Mouse (Mus musculus) hindbrain, embryonic 11.5 days (tissue): ENCODE data around the gene Gsg1l. TPM values are rescaled to one million over a fixed set of nuclear protein-coding genes. Genes with fewer than 3 reads are reported as not detected.

Experiments
- ATAC-seq: fragments of 200-750 bp; cut with Nextera tagmentation; 2 replicates; pipeline ENCODE4 v1.8.0; 2017; ENCODE audit warnings: mild to moderate bottlenecking, moderate TSS enrichment, moderate library complexity; ENCODE audit not compliant: low FRiP score
- DNase-seq: peaks from one replicate; pipeline ENCODE4 v3.0.0-alpha.2; 2015; ENCODE audit warnings: low spot score
- H3K27ac ChIP-seq: fragments of 300-500 bp; sonication (generic); 2 replicates; pipeline ENCODE4 v1.5.1; 2014; ENCODE audit warnings: mild to moderate bottlenecking, low read depth, low read length
- H3K27me3 ChIP-seq: fragments of 300-500 bp; sonication (generic); 2 replicates; pipeline ENCODE4 v1.6.1; 2014; ENCODE audit warnings: mild to moderate bottlenecking, low read length, moderate library complexity, mixed read lengths; ENCODE audit not compliant: control insufficient read depth, insufficient read depth
- H3K36me3 ChIP-seq: fragments of 300-500 bp; sonication (generic); 2 replicates; pipeline ENCODE4 v1.6.1; 2014; ENCODE audit warnings: mild to moderate bottlenecking, low read length, moderate library complexity, mixed read lengths; ENCODE audit not compliant: control insufficient read depth, insufficient read depth
- H3K4me1 ChIP-seq: fragments of 300-500 bp; sonication (generic); replicated peaks from 2 replicates; pipeline ENCODE4 v1.6.1; 2014; ENCODE audit warnings: low read length, mixed read lengths; ENCODE audit not compliant: control insufficient read depth, insufficient read depth
- H3K4me2 ChIP-seq: fragments of 300-500 bp; sonication (generic); replicated peaks from 2 replicates; pipeline ENCODE4 v1.6.1; 2014; ENCODE audit warnings: mild to moderate bottlenecking, low read depth, low read length
- H3K4me3 ChIP-seq: fragments of 300-500 bp; sonication (generic); 2 replicates; pipeline ENCODE4 v1.5.1; 2014; ENCODE audit warnings: low read depth, low read length
- H3K9ac ChIP-seq: fragments of 300-500 bp; sonication (generic); 2 replicates; pipeline ENCODE4 v1.6.1; 2014; ENCODE audit warnings: low read depth, low read length
- H3K9me3 ChIP-seq: fragments of 300-500 bp; sonication (generic); 2 replicates; pipeline ENCODE4 v1.6.1; 2016; ENCODE audit warnings: low read length; ENCODE audit not compliant: control insufficient read depth
- WGBS: fragments of 180-500 bp; shearing (Covaris S2); extraction: QIAGEN DNeasy Blood & Tissue Kit; methylation state at CpG from one replicate; pipeline ENCODE4 v1.1.7; 2014; 5-methylcytosine and 5-hydroxymethylcytosine counted together
- polyA plus RNA-seq: library from polyadenylated mRNA; unstranded; fragments of >200 nt; fragmentation: Nextera tagmentation; extraction: Ambion mirVana; gene quantifications from 2 replicates; pipeline ENCODE4 v1.2.1, GENCODE M21; 2014

Gsg1l gene
- polyA plus RNA-seq, 1 experiment from 2014 or later = 2.7 TPM

DNA sequence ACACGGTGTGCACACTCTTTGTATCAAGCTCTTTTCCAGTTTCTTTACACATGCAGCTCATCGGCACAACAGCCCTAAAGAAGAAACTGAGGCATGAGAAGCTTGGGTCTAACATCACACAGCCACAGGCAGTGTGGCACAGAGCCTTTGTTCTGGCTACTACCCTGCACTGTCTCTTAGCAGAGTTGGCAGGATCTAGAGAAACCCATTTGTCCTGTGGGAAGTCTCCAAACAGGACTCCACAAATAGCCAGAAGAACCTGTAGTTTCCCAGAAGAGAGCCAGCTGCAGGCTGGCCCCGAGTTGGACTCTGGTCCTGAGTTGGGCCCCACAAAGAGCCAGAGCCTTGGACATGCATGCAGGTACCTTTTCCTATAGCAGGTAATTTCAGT, 49.9 kb downstream of the Gsg1l start:
- Histone ChIP-seq H3K4me3 (no peak overlapping the region), H3K27me3 (no peaks in the 10 kb centered on the region), H3K9ac (no peak overlapping the region), H3K4me2 (no peak overlapping the region), H3K36me3 (no peaks in the 10 kb centered on the region), H3K4me1 (no peaks in the 10 kb centered on the region), H3K27ac (no peak overlapping the region), H3K9me3 (no peaks in the 10 kb centered on the region)
- ATAC-seq (no peak), DNase-seq (no peak)
- 92% methylated on average over 3 of the region's 3 CpGs for WGBS

DNA sequence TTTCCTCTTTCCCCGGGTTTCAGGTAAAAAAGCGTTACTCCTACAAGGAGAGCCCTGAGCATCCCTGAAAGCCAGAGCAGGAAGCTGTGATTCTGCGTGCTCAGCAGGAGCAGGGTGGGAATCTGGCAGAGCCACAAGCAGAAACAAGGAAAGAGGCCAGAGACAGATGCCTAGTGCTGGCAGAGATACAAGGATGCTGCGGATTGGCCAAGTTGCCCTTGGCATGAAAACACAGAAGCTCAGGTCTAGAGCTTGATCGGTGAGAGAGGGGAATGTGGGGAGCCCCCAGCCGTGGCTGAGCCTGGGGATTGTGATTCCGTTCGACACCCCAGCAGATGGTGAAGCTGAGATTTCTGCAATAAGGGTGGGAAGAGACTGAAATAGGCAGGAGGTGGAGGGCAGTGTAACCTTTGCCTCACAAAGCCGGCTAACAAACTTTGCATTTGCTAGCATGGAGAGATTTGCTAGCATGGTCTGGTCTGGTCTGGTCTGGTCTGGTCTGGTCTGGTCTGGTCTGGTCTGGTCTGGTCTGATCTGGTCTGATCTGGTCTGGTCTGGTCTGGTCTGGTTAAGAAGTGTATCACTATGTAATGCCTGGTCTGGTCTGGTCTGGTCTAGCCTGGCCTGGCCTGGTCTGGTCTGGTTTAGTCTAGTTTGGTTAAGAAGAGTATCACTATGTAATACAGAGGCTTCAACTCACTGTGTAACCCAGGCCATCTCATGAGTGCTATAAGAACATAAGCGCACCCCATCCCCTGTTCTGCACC, 50.4 kb downstream of the Gsg1l start:
- no peaks in the 10 kb centered on the region for H3K36me3 ChIP-seq
- H3K4me1 ChIP-seq = no peaks in the 10 kb centered on the region
- H3K4me2 ChIP-seq = no peak overlapping the region
- DNase-seq = no peak
- no peak overlapping the region for H3K27ac ChIP-seq
- WGBS = 75% methylated on average over 10 of the region's 10 CpGs
- no peaks in the 10 kb centered on the region for H3K27me3 ChIP-seq
- no peaks in the 10 kb centered on the region for H3K9me3 ChIP-seq
- no peak overlapping the region for H3K9ac ChIP-seq
- ATAC-seq = no peak
- H3K4me3 ChIP-seq = no peak overlapping the region

DNA sequence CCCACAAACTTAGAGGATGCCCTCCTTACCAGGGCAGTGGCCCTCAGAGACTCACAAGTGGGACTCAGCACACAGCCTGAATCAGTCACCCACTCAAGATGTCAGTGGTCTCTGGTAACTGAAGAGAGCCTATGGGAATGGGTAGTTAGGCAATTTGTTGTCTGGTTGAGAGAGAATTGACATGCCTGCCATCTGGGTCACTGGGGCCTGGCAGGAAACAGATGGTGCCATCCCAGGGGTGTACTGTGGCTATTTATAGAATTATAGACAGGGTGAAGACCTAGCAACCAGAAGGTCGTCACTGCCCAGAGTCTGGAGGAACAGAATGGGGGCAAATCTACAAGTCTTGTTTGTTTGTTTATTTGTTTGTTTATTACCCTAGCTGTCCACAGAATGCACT, 54.8 kb downstream of the Gsg1l start:
- peak; percentile 54; the same call in 1 of the 2 replicates for ATAC-seq
- 57% methylated on average over 1 of the region's 1 CpGs for WGBS
- H3K27ac ChIP-seq = no peak overlapping the region
- H3K4me3 ChIP-seq = no peak overlapping the region
- H3K36me3 ChIP-seq = no peaks in the 10 kb centered on the region
- no peak overlapping the region for H3K4me2 ChIP-seq
- DNase-seq = peak; percentile 44
- H3K4me1 ChIP-seq = no peaks in the 10 kb centered on the region
- no peaks in the 10 kb centered on the region for H3K27me3 ChIP-seq
- H3K9me3 ChIP-seq = no peaks in the 10 kb centered on the region
- no peak overlapping the region for H3K9ac ChIP-seq

DNA sequence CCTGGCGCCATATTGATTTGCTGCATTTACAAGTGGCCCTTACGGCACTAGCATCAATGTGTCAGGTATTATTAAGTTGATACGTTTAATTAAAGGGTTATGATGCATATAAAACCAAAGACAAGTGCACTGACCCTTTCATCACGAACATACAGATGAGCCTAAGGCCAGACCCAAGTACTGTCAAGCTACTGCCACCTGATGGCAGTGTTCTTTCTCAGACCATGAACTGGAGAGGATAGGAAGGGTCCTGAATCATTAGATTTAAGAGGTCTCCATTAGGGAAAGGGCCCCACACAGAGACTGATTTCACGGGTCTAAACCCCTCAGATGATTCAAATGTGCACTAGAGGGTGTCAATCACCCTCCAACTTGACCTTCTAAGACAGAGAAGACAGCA, 55.6 kb downstream of the Gsg1l start:
- Histone ChIP-seq H3K27me3 (no peaks in the 10 kb centered on the region), H3K4me3 (no peak overlapping the region), H3K9me3 (no peaks in the 10 kb centered on the region), H3K27ac (no peak overlapping the region), H3K36me3 (no peaks in the 10 kb centered on the region), H3K4me2 (no peak overlapping the region), H3K9ac (no peak overlapping the region), H3K4me1 (no peaks in the 10 kb centered on the region)
- ATAC-seq (no peak), DNase-seq (no peak)
- WGBS = 56% methylated on average over 5 of the region's 5 CpGs

DNA sequence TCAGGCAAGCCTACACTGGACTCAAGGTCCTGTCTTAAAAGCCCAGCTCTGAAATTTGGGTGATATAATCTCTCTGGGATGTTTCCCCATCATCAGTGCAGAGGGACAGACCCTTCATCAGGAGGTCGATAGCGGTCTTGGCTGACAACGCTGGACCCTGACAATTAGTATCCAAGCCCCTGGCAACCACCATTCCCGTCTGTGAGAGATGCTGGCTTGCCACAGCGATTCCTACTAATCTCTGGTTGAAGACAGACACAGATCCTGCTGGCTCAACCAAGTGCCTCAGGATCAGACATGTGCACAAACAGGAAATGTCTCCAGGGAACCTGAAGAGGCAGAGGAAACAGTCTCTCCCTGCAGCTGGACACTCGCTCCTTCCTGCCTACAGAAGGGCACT, 62.2 kb downstream of the Gsg1l start:
- peak overlapping the region; percentile 56 for H3K27ac ChIP-seq
- WGBS = 64% methylated on average over 6 of the region's 6 CpGs
- no peaks in the 10 kb centered on the region for H3K36me3 ChIP-seq
- H3K9ac ChIP-seq = no peak overlapping the region
- H3K4me1 ChIP-seq = peaks cover 6% of the 10 kb centered on the region
- no peaks in the 10 kb centered on the region for H3K27me3 ChIP-seq
- DNase-seq = no peak
- no peak for ATAC-seq
- no peaks in the 10 kb centered on the region for H3K9me3 ChIP-seq
- no peak overlapping the region for H3K4me2 ChIP-seq
- H3K4me3 ChIP-seq = no peak overlapping the region

DNA sequence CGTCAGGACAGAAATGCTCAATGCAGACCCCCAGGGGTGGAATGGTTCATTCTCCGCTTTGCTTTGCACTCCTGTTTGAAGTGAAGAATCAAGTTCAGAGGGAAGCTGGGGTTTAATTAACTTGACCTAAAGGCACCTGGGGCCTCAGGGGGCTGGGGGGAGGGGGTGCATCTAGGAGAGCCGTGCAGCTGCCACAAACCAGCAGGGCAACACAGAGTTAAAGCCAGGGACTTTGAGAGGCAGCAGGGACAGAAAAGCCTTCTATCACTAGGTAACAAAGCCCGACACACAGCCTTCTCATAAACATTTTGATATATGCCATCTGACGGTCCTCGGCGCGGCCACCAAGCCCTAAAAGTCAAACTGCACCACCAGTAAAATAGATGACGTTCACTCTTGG, 62.9 kb downstream of the Gsg1l start:
- DNase-seq (no peak), ATAC-seq (no peak)
- peak overlapping the region; percentile 56 for H3K27ac ChIP-seq
- no peaks in the 10 kb centered on the region for H3K27me3 ChIP-seq
- H3K4me1 ChIP-seq = peaks cover 7% of the 10 kb centered on the region
- H3K36me3 ChIP-seq = no peaks in the 10 kb centered on the region
- no peak overlapping the region for H3K4me3 ChIP-seq
- H3K9ac ChIP-seq = no peak overlapping the region
- 54% methylated on average over 9 of the region's 9 CpGs for WGBS
- H3K4me2 ChIP-seq = no peak overlapping the region
- H3K9me3 ChIP-seq = no peaks in the 10 kb centered on the region

DNA sequence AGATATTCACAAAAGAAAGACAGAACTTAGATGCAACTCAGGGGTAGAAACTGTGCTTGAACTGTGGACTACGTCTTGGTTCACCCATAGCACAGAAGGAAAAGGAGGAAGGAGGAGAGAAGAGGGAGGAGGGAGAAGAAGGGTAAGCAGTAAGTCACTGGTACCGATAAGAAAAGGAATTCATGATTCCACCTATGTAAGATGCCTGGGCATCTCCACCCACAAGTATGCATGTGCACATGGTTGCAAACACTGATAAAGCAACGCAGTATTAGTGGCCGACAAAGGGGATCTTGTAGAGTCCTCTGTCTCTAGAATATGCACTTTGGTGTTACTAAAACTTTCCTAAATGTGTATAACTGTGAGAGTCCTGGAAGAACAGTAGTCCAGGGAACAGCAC, 64.8 kb downstream of the Gsg1l start:
- peaks cover 7% of the 10 kb centered on the region for H3K4me1 ChIP-seq
- 93% methylated on average over 4 of the region's 4 CpGs for WGBS

DNA sequence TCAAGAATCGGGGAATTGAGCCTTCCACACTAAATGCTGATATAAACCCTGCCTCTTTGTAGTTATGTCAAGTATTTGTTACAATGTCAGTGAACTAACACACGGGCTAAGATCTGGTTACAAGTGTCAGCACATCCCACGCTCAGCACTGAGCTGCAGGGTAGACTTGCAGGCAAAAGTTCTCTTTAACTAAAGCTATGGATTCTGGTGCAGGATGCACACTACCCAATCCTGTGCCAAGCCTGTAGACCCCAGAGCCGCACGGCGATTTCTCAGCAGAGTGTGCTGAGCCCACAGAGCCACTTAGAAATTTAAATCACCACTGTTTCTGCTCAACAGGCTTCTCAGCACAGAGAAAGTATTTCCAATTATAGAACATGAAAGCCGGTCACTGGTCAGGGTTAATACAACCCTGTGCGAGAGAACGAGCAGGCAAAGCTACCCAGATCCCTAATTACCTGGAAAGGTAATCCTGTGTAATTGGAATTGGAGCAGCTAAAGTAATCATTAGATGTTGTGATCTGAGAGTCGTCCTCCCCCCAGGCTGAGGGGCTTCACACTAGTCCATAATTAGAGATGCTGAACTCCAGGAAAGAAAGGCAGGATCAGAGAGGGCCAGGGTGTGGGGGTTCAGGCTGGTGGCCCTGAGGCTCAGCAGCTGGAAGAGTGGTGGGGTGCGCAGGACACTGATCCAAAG, 69.7 kb downstream of the Gsg1l start:
- Histone ChIP-seq H3K27ac (no peak overlapping the region), H3K4me1 (peaks cover 6% of the 10 kb centered on the region; the same call in 1 of the 2 replicates), H3K4me3 (no peak overlapping the region), H3K9me3 (no peaks in the 10 kb centered on the region), H3K36me3 (no peaks in the 10 kb centered on the region), H3K27me3 (no peaks in the 10 kb centered on the region), H3K4me2 (no peak overlapping the region), H3K9ac (no peak overlapping the region)
- no peak for DNase-seq
- no peak for ATAC-seq
- WGBS = 74% methylated on average over 11 of the region's 11 CpGs

More for the DNA sequence above, 64.8 kb downstream of the Gsg1l start:
- ATAC-seq (no peak), DNase-seq (no peak)
- Histone ChIP-seq H3K9me3 (no peaks in the 10 kb centered on the region), H3K4me3 (no peak overlapping the region), H3K27me3 (no peaks in the 10 kb centered on the region), H3K9ac (no peak overlapping the region), H3K27ac (no peak overlapping the region), H3K36me3 (no peaks in the 10 kb centered on the region), H3K4me2 (no peak overlapping the region)

DNA sequence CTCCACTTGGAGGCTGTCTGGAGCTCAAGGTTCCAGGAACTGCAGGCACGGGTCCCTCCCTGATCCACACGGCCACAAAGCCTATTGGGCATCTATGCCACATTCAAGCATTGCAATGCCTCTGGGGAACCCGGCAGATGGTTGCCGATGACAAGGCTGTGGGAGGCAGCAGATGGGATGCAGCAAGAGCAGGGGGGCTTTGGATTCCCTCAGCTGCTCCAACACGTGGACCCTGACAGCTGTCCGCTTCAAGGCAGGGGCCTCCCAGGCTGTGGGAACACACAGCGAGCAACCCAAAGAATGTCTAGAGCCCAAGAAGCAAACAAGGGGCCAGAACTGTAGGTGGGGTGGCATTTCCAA, 73.4 kb downstream of the Gsg1l start:
- peak; percentile 79 for ATAC-seq
- WGBS = 51% methylated on average over 7 of the region's 7 CpGs
- peak overlapping the region; percentile 62; the same call in 1 of the 2 replicates for H3K27ac ChIP-seq
- no peaks in the 10 kb centered on the region for H3K27me3 ChIP-seq
- no peaks in the 10 kb centered on the region for H3K9me3 ChIP-seq
- peaks cover 4% of the 10 kb centered on the region; the same call in 1 of the 2 replicates for H3K4me1 ChIP-seq
- no peak overlapping the region for H3K4me3 ChIP-seq
- no peaks in the 10 kb centered on the region for H3K36me3 ChIP-seq
- H3K9ac ChIP-seq = no peak overlapping the region
- DNase-seq = peak; percentile 71
- H3K4me2 ChIP-seq = no peak overlapping the region
